Mouse (Mus musculus) megakaryocyte, adult 5-6 weeks (primary cell): ENCODE data around the gene Olfr1136. TPM values are rescaled to one million over a fixed set of nuclear protein-coding genes. Genes with fewer than 3 reads are reported as not detected.

ENCODE experiments used
- ATAC-seq: 2 replicates; pipeline ENCODE4 v1.8.0; 2016; ENCODE audit warnings: mild to moderate bottlenecking, inconsistent platforms; ENCODE audit not compliant: poor library complexity, severe bottlenecking
- total RNA-seq, 2 experiments: library from RNA; stranded (forward) in 1 of 2; stranded (reverse) in 1 of 2; fragments of 153-499, 151-499 nt in 1 of 2; fragments of 221-1000, 200-1000 nt in 1 of 2; gene quantifications; 2 replicates each; pipeline versions ENCODE4 v1.2.3 to v1.2.4; 2015 to 2017

The Olfr1136 gene
- total RNA-seq (2015) (not detected in 2 replicates), total RNA-seq (2017) (not detected in 2 replicates)

GRCm38 (mm10) chr2:87693847-87694246 lies at the start of gene Olfr1136:
Gene Olfr1136 (minus strand): TSS chr2:87693947.
- no peak for ATAC-seq

GRCm38 (mm10) chr2:87743452-87743851 lies 49.7 kb upstream of the Olfr1136 start, which contains the start of gene Olfr1140:
Gene Olfr1140 (plus strand): TSS chr2:87743752.
- no peak for ATAC-seq

- ATAC-seq = no peak
These were observed 46.1 kb upstream of the Olfr1136 start, which contains the start of gene Olfr1138 for GRCm38 (mm10) chr2:87739878-87740277. Gene Olfr1138 (minus strand): TSS chr2:87739978.

GRCm38 (mm10) chr2:87713079-87713478 lies 19.3 kb upstream of the Olfr1136 start, which contains the start of gene Olfr1137:
Gene Olfr1137 (minus strand): TSS chr2:87713179.
- no peak for ATAC-seq

- ATAC-seq = no peak
These were observed 20.2 kb downstream of the Olfr1136 start, which contains the start of gene Olfr1135 for GRCm38 (mm10) chr2:87673564-87673963. Gene Olfr1135 (minus strand): TSS chr2:87673664.

- ATAC-seq = no peak
These were observed 35.4 kb downstream of the Olfr1136 start, which contains the start of gene Olfr1134 for GRCm38 (mm10) chr2:87658360-87658759. Gene Olfr1134 (minus strand): TSS chr2:87658460.

GRCm38 (mm10) chr2:87647274-87647673 lies 46.5 kb downstream of the Olfr1136 start, which contains the start of gene Olfr1133:
Gene Olfr1133 (minus strand): TSS chr2:87647374.
- no peak for ATAC-seq

Other genes with a start within 250 kb of the Olfr1136 start
- not detected in 2 replicates for gene Olfr1126, start 240.0 kb downstream of the Olfr1136 start, total RNA-seq (2015)
- gene Olfr1126, start 240.0 kb downstream of the Olfr1136 start, total RNA-seq (2017) = not detected in 2 replicates
- gene Pramel7, start 196.9 kb downstream of the Olfr1136 start, total RNA-seq (2015) = not detected in 2 replicates
- gene Pramel7, start 196.9 kb downstream of the Olfr1136 start, total RNA-seq (2017) = not detected in 2 replicates
- not detected in 2 replicates for gene Pramel6, start 187.4 kb downstream of the Olfr1136 start, total RNA-seq (2015)
- gene Pramel6, start 187.4 kb downstream of the Olfr1136 start, total RNA-seq (2017) = not detected in 2 replicates
- not detected in 2 replicates for gene Olfr153, start 162.2 kb downstream of the Olfr1136 start, total RNA-seq (2015)
- not detected in 2 replicates for gene Olfr153, start 162.2 kb downstream of the Olfr1136 start, total RNA-seq (2017)
- not detected in 2 replicates for gene Olfr1128, start 148.4 kb downstream of the Olfr1136 start, total RNA-seq (2015)
- gene Olfr1128, start 148.4 kb downstream of the Olfr1136 start, total RNA-seq (2017) = not detected in 2 replicates
- gene Olfr1129, start 120.0 kb downstream of the Olfr1136 start, total RNA-seq (2015) = not detected in 2 replicates
- not detected in 2 replicates for gene Olfr1129, start 120.0 kb downstream of the Olfr1136 start, total RNA-seq (2017)
- not detected in 2 replicates for gene Olfr1130, start 87.7 kb downstream of the Olfr1136 start, total RNA-seq (2015)
- gene Olfr1130, start 87.7 kb downstream of the Olfr1136 start, total RNA-seq (2017) = not detected in 2 replicates
- gene Olfr1131, start 66.8 kb downstream of the Olfr1136 start, total RNA-seq (2015) = not detected in 2 replicates
- gene Olfr1131, start 66.8 kb downstream of the Olfr1136 start, total RNA-seq (2017) = not detected in 2 replicates
- not detected in 2 replicates for gene Olfr1132, start 56.4 kb downstream of the Olfr1136 start, total RNA-seq (2015)
- not detected in 2 replicates for gene Olfr1132, start 56.4 kb downstream of the Olfr1136 start, total RNA-seq (2017)
- gene Olfr1133, start 46.6 kb downstream of the Olfr1136 start, total RNA-seq (2015) = not detected in 2 replicates
- not detected in 2 replicates for gene Olfr1133, start 46.6 kb downstream of the Olfr1136 start, total RNA-seq (2017)
- not detected in 2 replicates for gene Olfr1134, start 35.5 kb downstream of the Olfr1136 start, total RNA-seq (2015)
- not detected in 2 replicates for gene Olfr1134, start 35.5 kb downstream of the Olfr1136 start, total RNA-seq (2017)
- not detected in 2 replicates for gene Olfr1135, start 20.3 kb downstream of the Olfr1136 start, total RNA-seq (2015)
- gene Olfr1135, start 20.3 kb downstream of the Olfr1136 start, total RNA-seq (2017) = not detected in 2 replicates
- not detected in 2 replicates for gene Olfr1137, start 19.2 kb upstream of the Olfr1136 start, total RNA-seq (2015)
- not detected in 2 replicates for gene Olfr1137, start 19.2 kb upstream of the Olfr1136 start, total RNA-seq (2017)
- gene Olfr1138, start 46.0 kb upstream of the Olfr1136 start, total RNA-seq (2015) = not detected in 2 replicates
- gene Olfr1138, start 46.0 kb upstream of the Olfr1136 start, total RNA-seq (2017) = not detected in 2 replicates
- gene Olfr1140, start 49.8 kb upstream of the Olfr1136 start, total RNA-seq (2015) = not detected in 2 replicates
- gene Olfr1140, start 49.8 kb upstream of the Olfr1136 start, total RNA-seq (2017) = not detected in 2 replicates
- not detected in 2 replicates for gene Olfr1141, start 60.0 kb upstream of the Olfr1136 start, total RNA-seq (2015)
- not detected in 2 replicates for gene Olfr1141, start 60.0 kb upstream of the Olfr1136 start, total RNA-seq (2017)
- not detected in 2 replicates for gene Olfr152, start 85.5 kb upstream of the Olfr1136 start, total RNA-seq (2015)
- not detected in 2 replicates for gene Olfr152, start 85.5 kb upstream of the Olfr1136 start, total RNA-seq (2017)
- not detected in 2 replicates for gene Olfr1143, start 106.6 kb upstream of the Olfr1136 start, total RNA-seq (2015)
- gene Olfr1143, start 106.6 kb upstream of the Olfr1136 start, total RNA-seq (2017) = not detected in 2 replicates
- not detected in 2 replicates for gene Olfr1145, start 115.9 kb upstream of the Olfr1136 start, total RNA-seq (2015)
- gene Olfr1145, start 115.9 kb upstream of the Olfr1136 start, total RNA-seq (2017) = not detected in 2 replicates
- gene Olfr1148, start 136.6 kb upstream of the Olfr1136 start, total RNA-seq (2015) = not detected in 2 replicates
- gene Olfr1148, start 136.6 kb upstream of the Olfr1136 start, total RNA-seq (2017) = not detected in 2 replicates
- not detected in 2 replicates for gene Olfr1150-ps1, start 150.0 kb upstream of the Olfr1136 start, total RNA-seq (2015)
- not detected in 2 replicates for gene Olfr1150-ps1, start 150.0 kb upstream of the Olfr1136 start, total RNA-seq (2017)
- gene Olfr1151, start 161.9 kb upstream of the Olfr1136 start, total RNA-seq (2015) = not detected in 2 replicates
- gene Olfr1151, start 161.9 kb upstream of the Olfr1136 start, total RNA-seq (2017) = not detected in 2 replicates
- gene Olfr1152, start 172.5 kb upstream of the Olfr1136 start, total RNA-seq (2015) = not detected in 2 replicates
- gene Olfr1152, start 172.5 kb upstream of the Olfr1136 start, total RNA-seq (2017) = not detected in 2 replicates
- gene Olfr1153, start 201.0 kb upstream of the Olfr1136 start, total RNA-seq (2015) = not detected in 2 replicates
- gene Olfr1153, start 201.0 kb upstream of the Olfr1136 start, total RNA-seq (2017) = not detected in 2 replicates
- not detected in 2 replicates for gene Olfr1154, start 211.2 kb upstream of the Olfr1136 start, total RNA-seq (2015)
- gene Olfr1154, start 211.2 kb upstream of the Olfr1136 start, total RNA-seq (2017) = not detected in 2 replicates